Mouse (Mus musculus): Measurements from ENCODE around the gene Cercam.
"Not testable (repeated sequence)": the region's sequence is repeated elsewhere in the genome, so short reads cannot be mapped to it uniquely, and the experiment has no call there.

Gene Cercam

DNA sequence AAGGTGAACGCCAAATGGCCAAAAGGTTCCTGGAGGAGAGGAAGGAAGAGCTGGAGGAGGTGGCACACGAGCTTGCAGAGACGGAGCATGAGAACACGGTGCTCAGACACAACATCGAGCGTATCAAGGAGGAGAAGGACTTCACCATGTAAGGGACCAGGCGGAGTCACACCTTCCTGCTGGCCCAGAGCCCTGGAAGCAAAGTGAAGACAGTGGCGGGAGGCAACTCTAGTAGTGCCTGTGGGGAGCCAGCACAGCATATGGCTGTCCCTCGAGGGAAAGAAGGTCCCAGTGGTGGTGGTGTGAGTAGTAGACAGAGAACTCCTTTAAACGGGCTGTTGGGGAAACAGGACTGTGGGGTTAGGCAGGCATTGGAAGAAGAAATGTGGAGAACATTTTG is 33.2 kb downstream of the Cercam start:
- no peak for DNase-seq

DNA sequence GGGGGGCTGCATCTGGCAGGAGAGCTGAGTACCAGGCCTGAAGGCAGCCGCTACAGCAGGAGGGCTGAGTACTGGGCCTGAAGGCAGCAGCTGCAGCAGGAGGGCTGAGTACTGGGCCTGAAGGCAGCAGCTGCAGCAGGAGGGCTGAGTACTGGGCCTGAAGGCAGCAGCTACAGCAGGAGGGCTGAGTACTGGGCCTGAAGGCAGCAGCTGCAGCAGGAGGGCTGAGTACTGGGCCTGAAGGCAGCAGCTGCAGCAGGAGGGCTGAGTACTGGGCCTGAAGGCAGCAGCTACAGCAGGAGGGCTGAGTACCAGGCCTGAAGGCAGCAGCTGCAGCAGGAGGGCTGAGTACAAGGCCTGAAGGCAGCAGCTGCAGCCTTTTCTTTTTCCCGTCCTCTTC is 39.2 kb downstream of the Cercam start:
- DNase-seq: not testable (repeated sequence)

DNA sequence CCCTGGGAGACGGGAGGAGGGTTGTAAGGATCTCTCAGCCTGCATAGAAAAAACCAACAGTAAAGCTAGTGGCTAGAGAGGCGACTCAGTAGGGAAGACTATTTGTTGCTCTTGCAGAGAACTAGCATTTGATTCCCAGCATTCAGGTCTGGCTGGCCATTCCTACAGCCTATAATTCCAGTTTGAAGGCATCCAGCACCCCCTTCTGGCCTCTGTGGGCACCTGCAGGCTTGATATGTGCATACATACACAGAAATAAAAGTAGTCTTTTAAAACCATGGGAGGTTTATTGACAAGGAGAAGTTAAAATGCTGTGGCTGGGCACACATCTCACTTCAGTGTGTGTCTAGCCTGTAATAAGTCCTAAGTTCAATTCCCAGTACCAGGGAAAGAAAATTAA is 41.1 kb downstream of the Cercam start:
- DNase-seq: no peak

DNA sequence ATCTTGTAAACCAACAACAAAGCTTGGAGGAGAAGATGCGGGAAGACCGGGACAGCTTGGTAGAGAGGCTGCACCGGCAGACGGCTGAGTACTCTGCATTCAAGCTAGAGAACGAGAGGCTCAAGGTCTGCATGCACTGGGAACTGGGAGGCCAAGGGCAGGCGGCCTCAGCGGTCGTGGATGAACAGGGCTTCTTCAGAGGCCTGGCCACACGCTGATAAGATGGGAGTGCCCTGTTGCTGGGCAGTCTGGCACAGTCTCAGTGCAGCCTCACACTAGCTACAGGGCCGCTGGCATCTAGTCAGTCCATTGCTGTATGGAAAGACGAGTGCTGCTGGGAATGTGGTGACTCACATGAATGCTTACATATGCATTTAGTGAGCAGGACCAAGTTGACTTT is 48.7 kb downstream of the Cercam start:
- no peak for DNase-seq

DNA sequence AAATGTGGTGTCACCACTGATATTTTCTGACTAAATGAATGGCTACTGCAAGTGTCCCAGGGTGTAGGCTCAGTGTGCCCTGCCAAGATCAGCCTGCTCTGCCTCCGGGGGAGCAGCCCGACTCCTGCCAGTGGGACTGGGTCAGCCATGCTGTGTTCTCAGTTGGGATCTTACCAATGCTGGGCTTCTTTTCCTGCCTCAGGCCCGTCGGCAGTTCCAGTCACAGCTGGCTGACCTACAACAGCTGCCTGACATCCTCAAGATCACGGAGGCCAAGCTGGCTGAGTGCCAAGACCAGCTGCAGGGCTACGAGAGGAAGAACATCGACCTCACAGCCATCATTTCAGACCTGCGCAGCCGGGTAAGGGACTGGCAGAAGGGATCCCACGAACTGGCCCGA is 53.0 kb downstream of the Cercam start:
- DNase-seq: peak; percentile 90

DNA sequence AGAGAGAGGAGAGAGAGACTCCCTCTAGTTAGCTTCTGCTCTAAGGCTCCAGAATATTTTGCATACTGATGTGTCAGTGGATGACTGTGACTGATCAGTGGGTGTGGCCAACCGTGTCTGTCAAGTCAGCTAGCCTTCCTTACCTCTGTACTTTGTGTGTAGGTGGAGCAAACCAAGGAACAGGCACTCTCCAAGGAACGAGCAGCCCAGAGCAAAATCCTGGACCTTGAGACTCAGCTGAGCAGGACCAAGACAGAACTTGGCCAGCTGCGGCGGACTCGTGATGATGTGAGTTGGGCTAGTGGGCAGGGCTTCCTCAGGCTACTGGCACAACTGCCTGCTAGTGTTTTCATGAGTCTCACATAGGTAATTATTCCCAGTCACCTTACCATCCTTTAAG is 57.6 kb downstream of the Cercam start:
- DNase-seq: peak; percentile 45

DNA sequence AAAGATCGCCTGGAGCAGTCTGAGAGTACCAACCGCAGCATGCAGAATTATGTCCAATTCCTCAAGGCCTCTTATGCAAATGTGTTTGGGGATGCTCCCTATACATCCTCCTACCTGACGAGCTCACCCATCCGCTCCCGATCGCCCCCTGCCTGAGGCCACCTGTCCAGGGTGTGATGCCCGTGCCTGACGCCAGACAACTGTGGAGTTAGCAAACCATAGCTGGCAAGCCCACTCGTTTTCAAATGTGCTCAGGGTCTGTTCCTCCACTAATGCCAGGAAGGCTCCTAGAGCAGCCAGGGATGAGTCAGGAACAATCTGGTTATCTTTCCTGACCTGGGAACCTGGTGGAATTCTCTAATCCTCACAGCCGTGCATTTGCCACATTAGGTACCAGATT is 61.5 kb downstream of the Cercam start:
- no peak for DNase-seq

DNA sequence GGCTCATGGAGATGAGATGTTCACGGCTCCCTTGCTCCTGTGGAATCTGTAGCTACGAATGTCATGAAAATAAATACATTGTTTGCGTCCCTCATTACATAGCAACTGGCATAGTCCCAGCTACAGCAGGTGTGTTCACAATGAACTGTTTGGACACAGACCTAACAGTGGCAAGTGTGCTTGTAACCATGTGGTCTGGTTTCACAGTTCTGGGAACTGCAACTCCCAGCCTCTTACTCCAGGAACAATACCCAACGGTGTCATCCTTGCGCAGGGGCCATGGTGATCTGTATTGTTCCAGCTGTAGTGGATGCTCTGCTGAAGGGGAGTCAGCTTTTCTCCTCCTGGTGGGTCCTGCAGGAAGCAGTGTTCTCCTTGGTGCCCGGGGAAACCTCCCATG is 62.2 kb downstream of the Cercam start:
- no peak for DNase-seq

Measured in kidney, postnatal 10 days (tissue).